Mouse (Mus musculus): Measurements from ENCODE around the gene Cxcl13. TPM values are rescaled to one million over a fixed set of nuclear protein-coding genes. Genes with fewer than 3 reads are reported as not detected.

Cxcl13 gene
- polyA plus RNA-seq (2014; fragmentation: Illumina TruSeq; extraction: RNeasy Lipid Tissue Mini Kit (QIAGEN cat#74804); ENCODE audit: low read depth, low replicate concordance), result 0.93 TPM

GRCm38 (mm10) chr5:95956651-95957050, at the start of gene Cxcl13:
Gene Cxcl13, plus strand, starts transcription at chr5:95956951.

Other genes with a start within 250 kb of the Cxcl13 start
- gene Gm7978, start 220.8 kb upstream of the Cxcl13 start, polyA plus RNA-seq (2014; fragmentation: Illumina TruSeq; extraction: RNeasy Lipid Tissue Mini Kit (QIAGEN cat#74804); ENCODE audit: low read depth, low replicate concordance), result not detected
- not detected for gene Gm7982, start 214.9 kb upstream of the Cxcl13 start, polyA plus RNA-seq (2014; fragmentation: Illumina TruSeq; extraction: RNeasy Lipid Tissue Mini Kit (QIAGEN cat#74804); ENCODE audit: low read depth, low replicate concordance)
- gene E330014E10Rik, start 181.0 kb upstream of the Cxcl13 start, polyA plus RNA-seq (2014; fragmentation: Illumina TruSeq; extraction: RNeasy Lipid Tissue Mini Kit (QIAGEN cat#74804); ENCODE audit: low read depth, low replicate concordance), result not detected
- gene Cnot6l, start 207.2 kb downstream of the Cxcl13 start, polyA plus RNA-seq (2014; fragmentation: Illumina TruSeq; extraction: RNeasy Lipid Tissue Mini Kit (QIAGEN cat#74804); ENCODE audit: low read depth, low replicate concordance), result 98.5 TPM

All from kidney, adult 10 weeks (tissue).